Mouse (Mus musculus) cerebellum, adult (tissue): ENCODE results near the gene Gmppa.

Source experiments
- ATAC-seq: cut with Nextera tagmentation; 2 replicates; pipeline ENCODE4 v1.9.2; 2017; ENCODE audit warnings: mild to moderate bottlenecking, moderate library complexity, mixed read lengths; ENCODE audit not compliant: insufficient number of reproducible peaks, low FRiP score, low TSS enrichment

Gene Gmppa

DNA sequence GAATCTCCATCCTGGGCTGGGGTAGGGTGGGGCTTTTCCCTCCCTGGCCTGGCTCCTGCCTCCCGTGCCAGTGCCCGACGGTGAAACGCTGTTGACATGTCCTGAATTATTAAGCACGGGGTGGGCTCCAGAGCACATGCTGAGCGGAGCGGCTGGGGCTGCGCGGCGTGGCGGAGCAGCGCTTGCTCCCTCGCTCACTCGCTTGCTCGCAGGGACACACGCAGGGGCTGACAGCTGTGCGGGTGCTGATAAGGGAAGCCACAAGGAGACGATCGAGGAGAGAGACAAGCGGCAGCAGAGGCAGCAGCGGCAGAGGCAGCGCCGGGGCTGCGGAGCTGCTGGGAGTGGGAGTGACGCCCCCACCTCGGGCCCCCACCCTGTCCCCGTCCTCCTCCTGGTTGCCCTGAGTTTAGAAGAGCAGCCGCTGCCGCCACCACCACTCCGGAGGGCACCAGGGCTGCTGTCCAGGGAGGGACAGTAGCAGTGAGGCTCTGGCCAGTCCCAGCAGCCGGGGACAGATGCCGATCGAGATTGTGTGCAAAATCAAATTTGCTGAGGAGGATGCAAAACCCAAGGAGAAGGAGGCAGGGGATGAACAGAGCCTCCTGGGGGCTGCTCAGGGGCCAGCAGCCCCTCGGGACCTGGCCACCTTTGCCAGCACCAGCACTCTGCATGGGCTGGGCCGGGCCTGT is 14.7 kb downstream of the Gmppa start, which contains the start of gene Asic4:
TSS of gene Asic4 (plus strand) at position 123 of the 692 bp plus-strand sequence.
- ATAC-seq, result no peak

DNA sequence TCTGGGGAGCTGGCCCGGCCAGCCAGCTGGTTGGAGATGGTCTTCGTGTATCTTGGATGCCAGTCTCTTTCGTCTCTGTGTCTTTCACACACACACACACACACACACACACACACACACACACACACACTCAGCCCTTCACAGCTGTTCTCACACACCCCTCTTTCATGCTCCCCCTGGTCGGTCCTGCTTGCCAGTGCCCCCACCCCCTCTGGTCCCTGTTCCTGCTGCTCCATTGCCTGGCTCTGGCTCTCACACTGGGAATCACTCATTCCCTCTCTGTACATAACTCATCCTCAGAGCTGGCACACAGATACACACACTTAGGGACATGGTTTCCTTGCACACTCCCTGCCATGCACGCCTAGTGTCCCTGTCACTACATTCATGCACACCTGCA is 16.2 kb downstream of the Gmppa start:
- no peak for ATAC-seq

DNA sequence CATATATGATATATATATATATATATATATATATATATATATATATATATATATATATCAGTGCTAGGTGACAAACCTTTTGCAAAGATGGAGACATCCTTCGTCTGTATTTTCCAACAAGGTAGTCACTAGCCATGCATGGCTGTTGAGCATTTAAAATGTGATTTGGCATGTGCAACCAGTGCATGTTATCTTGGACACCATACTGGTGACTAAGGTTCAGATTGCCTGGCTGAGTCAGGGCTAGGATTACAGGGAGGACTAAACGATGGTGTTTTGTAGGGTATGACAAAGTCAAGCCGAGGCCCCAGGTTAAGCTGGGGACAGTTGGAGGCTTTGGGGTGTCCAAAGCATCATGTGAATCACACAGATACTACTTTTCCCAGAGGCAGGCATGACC is 19.7 kb downstream of the Gmppa start:
- ATAC-seq, result no peak

DNA sequence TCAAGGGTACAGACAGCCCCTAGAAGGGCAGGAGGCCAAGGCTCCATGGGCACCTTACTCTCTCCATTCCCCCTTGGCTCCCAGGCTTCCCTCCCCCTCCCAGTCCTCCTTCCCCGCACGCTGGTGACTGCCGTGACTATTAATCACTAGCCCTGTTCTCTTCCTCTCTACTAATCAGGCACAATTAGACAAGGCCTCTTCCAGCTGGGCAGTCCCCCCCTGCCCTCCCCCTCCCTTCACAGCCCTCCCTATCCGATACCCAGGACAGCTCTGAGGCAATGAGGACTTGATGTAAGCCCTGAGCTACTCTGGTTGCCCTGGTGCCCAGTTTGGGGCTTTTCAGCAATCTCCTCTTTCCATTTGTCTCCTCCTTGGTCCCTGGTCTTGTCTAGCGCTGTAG is 20.2 kb downstream of the Gmppa start:
- ATAC-seq, result no peak

DNA sequence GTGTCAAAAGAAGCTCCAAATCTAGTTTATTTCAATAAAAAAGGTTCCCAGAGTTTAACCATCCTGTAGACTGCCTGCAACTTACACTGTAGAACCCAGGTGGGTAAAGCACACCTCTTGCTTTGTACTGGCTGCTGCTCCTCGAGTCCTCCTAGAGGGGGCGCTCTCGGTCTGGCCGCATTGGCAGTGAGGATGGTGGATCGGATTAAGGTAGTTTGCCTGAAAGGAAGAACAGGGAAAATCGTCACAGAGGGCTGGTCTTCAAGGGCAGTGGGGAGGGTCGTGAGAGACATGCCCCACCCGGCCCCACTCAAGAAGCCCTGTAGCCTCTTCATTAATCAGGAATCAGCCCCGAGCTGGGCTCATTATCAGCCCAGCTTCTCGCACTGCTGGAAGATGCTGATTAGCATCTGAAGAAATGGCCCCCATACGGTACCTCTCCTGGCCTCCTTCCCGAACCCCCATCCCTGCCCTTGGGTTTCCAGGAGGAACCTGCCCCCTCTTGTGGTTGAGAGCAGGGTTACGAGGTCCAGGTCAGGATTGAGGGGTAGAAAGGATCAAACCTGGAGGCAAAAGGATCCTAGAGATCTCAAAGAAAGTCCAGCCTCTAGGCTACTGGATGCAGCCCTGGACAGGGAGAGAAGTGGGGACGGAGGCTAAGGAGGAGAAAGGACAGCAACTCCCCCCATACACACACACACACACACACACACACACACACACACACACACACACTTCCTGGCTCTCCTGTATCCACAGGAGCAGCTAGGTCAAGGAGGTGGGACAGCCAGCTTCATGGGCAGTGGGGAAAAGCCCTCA is 21.2 kb downstream of the Gmppa start:
- no peak for ATAC-seq

DNA sequence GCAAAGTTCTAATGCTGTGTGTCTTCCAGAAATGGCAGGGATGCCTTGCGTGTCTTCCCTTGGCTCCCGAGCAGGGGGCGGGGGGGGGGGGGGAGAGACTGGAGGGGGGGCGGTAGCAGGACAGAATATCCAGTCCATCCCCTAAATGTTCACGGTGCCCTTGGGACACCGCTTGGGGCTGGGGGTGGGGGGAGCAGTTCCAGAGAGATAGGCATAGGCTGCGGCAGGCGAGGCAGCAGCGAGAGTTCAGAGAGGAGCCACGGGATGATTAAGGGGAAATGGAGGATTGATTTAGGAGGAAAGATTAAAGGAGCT is 21.9 kb downstream of the Gmppa start:
- no peak for ATAC-seq

DNA sequence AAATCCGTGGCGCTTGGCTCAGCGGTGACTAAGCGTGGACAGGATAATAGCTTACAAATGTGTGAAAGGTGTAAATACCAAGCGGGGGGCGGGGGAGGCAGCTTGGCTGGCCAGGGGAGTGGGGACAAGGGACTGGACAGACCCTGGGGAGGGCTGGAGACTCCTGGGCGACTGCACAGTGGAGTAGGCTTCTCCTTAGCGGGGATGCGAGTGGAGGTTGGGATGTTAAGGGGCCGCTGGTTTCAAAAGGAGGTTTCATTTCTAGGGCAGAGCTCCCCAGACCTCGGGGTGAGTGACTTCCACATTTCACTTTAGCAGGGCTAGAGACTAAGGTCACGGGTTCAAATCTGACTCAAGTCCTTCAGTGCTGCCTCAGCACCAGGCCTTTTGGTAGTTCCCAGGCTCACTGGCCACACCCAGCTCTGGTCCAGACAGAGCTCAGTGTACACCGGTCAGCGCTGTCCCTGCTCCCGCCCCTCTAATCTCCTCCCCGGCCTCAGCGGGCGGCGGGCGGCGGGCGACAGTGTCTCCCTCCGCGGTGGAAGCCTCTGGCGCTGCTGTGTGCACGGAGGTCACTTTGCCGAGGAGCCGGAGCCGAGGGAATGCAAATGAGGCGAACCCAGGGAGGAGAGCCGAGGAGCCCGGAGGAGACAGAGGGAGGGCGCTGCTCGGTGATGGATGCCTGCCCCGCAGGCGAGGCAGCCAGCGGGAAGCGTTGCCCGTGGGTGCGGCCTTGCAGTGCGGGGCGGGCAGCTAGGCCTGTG is 22.5 kb downstream of the Gmppa start:
- peak; percentile 50; the same call in 1 of the 2 replicates for ATAC-seq

DNA sequence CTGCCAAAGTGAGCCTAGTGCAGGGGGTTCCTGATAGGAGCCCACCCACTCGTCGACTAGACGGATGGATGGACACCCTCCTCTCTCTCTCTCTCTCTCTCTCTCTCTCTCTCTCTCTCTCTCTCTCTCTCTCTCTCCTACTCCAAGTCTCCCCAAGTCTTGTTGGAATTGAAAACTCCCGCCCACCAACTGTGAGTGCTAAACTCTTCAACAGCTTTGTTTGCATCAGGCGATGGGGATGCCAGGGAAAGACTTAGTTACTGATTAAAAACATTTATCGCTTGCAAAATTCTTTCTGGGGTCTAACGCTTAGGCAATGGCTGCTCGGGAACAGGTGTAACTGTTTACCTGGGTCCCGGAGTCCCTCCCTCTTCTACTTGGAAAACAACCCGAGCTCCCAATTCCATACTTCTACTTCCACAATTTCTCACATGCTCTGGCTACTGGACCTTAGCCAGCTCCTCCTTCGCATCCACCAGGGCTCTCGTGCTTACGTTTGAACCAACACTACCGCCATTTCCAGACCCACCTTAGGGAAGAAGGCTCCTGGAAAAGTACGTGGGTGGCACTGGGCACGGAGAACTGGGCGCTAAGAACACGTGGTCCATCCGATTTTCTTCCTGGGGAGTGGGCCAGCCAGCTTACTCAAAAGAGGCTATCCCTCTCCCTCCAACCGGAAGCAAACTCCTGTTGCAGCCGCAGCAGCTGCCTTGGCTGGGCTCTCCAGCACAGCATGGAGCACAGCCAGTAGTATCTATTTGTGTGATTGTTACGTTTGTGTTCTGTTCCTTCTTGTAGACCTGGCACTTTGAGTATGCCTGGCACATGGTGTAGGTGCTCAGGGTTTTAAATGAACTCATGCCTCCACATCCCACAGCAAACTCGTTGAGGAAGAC is 23.3 kb downstream of the Gmppa start:
- ATAC-seq, result no peak

DNA sequence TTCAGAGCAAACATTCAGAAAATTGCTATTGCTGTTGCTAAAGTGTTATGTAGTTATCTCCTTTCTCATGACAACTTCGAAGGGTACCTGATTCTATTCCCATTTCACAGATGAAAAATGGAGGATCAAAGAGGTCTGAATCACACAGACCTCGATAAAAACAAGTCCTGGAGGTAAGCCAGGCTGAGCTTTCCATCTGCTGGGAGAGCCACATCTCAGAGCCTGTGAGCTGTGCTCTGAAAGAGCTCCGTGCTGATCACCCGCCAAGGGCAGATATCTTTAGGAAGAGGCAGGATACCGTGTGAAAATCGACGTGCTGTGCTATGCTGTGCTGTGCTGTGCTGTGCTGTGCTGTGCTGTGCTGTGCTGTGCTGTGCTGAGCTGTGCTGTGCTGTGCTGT is 24.6 kb downstream of the Gmppa start:
- ATAC-seq, result no peak

DNA sequence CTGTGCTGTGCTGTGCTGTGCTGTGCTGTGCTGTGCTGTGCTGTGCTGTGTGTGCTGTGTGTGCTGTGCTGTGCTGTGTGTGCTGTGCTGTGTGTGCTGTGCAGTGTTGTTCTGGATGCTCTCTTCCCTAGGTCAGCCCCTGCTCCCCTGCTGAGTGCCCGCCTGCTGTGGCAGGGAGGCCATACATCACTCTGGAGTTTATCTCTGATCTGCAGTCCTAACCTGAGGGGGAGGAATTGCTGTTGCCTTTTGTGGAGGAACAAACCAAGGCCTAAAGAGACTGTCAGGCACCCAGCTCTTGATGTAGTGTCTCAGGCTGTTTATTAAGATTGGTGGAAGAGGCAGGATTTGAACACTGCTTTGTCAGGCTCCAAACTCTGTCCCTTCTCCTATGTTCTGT is 26.9 kb downstream of the Gmppa start:
- ATAC-seq, result no peak

DNA sequence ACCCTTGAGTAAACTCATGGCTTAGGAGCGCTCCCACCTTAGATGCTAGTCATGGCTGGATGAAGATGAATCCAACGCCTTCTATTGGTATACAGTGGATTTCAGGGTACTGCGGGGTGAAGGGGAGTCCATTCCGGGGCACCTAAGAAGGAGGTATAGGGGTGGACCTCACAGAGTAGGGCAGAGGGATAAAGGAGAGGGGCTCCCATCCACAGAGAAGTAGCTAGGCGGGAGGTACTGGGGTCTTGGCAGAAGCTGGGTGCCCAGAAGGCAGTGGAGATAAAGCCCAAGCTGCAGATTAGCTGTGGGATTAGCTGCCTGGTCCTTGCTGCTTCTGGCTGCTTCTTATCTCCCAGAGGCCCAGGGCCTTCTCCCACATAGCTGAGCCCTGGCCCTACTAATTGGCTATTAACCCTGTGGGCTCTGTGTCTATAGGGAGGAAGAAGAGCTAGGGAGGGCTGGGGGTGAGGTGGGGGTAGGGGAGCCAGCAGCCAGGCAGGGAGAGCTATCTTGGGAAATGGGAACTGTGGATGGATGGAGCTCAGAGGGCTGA is 28.0 kb downstream of the Gmppa start:
- ATAC-seq, result no peak

DNA sequence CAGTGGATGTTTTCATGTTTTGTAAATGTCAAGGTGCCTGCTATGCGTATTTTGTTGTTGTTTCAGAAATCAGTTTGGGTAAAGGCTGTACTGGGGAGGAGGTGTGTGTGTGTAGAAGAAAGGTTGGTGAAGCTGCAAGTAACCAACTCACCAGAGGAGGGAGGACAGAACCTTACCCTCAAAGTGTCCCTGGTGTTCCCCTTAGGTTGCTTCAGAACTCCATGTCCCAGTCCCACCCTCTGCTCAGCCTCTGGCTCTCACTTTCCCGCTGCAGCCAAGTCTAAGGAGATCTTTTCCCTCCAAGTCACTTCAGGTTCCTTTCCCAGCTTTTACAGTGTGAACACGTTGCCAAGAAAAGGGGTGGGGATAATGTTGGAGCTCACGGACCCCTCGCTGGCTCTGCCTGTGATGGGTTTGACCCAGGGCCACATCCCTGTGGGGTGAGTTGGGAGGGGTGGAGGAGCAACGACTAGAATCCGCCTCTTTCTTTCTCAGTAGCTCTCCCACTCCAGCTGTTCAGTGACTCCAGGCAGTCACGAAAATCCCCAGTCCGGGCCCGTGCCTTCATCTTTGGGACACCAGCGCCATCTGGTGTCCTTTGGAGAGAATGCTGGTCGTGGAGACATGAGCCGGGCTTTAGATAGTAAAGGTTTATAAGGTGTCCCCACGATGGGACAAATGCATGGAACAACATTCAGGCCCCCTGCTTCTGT is 31.6 kb downstream of the Gmppa start:
- peak; percentile 67; the same call in 1 of the 2 replicates for ATAC-seq

DNA sequence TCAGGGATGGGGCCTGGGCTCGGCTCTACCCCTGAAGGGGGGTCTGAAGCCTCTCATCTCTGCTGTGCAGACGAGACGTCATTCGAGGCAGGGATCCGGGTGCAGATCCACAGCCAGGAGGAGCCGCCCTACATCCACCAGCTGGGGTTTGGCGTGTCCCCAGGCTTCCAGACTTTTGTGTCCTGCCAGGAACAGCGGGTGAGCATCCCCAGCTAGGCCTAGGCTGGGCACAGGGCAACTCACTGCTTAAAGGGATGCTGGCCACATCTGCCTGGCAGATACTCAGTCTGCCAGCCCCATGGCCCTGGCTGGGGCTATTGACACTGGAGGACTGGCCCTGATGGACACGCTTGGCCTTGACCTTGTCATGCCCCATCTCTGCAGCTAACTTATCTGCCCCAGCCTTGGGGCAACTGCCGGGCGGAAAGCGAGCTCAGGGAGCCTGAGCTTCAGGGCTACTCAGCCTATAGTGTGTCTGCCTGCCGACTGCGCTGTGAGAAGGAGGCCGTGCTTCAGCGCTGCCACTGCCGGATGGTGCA is 33.6 kb downstream of the Gmppa start:
- no peak for ATAC-seq

DNA sequence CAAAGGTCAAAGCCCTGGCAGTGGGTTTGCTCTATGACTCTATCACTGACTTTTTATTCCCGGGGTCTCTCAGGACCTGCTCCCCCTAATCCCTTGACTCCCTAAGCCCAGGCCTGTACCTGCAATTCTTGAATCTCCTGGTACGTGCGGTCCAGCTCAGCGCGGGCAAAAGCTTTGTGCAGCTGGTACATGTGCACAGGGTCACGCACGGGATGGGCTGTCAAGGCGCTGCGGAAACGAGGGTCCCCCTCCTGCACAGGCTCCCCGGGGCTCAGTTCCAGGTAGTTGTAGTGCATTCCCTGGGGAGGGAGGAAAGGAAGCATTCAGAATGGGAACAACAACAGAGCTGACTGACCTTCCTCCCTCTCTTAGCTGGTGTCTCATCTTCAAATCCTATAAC is 40.7 kb downstream of the Gmppa start:
- ATAC-seq, result no peak

DNA sequence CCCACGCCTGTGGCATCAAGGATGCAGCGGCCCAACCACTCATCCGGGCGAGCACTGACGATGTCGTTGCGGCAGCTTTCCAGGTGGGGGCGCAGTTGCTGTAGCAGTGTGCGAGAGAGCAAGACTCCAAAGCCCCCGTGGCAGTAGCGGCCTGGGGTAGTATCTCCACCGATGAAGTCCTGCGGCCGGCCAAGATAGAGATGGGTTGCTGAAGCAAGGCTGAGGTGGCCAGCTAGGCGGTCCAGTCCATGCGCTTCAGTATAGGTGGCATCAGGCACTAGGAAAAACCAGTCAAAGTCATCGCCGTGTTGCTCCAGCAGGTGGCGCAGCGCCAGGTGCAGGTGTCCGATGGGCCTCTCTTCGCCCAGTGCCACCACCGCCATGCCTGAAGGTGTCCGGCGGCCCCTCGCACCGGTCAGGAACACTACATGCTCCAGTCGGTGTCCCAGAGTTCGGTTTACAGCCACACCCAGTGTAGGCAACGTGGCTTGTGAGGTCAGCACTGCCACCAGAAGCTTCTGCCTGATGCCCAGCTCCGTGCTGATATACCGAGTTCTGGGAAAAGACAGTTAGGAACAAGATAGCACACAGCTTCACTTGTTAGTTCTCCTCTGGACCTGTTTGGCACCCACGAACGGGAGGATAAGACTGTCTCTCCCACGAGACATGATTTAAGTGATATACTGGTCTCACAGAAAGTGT is 41.7 kb downstream of the Gmppa start:
- peak; percentile 42 for ATAC-seq

DNA sequence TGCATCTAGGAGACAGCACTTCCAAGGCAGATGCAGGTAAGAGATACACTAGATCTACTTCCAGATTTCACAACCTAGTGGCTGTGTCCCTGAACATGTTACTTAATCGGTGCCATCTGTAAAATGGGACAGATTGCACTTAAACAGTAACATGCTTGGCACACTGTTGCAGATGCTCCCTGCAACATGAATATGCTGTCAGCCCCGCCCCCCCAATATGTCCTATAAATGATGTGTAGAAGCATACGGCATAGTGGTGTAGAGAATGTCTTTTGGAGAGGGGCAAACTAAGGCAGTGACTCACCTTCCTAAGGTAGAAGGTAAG is 42.2 kb downstream of the Gmppa start:
- ATAC-seq, result no peak

DNA sequence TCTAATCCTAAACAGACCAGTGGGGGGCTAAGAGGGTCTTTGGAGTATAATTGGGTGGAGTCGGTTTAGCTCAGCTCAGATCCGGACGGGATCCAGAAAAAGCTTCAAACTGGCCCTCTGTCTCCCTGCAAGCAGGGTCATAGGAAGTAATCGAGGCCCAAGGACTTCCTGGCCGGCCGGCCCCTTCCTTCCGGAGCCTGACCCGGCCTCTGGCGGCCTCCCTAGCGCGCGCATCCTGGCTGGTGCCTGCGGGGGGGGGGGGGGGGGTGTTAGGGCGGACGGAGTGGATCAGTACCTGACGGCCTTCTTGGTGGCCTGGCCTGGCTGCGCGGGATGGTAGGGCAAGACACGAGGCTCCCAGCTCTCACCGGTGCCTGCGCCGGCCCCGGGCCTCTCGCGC is 42.8 kb downstream of the Gmppa start:
- ATAC-seq, result no peak; the same call in 1 of the 2 replicates

DNA sequence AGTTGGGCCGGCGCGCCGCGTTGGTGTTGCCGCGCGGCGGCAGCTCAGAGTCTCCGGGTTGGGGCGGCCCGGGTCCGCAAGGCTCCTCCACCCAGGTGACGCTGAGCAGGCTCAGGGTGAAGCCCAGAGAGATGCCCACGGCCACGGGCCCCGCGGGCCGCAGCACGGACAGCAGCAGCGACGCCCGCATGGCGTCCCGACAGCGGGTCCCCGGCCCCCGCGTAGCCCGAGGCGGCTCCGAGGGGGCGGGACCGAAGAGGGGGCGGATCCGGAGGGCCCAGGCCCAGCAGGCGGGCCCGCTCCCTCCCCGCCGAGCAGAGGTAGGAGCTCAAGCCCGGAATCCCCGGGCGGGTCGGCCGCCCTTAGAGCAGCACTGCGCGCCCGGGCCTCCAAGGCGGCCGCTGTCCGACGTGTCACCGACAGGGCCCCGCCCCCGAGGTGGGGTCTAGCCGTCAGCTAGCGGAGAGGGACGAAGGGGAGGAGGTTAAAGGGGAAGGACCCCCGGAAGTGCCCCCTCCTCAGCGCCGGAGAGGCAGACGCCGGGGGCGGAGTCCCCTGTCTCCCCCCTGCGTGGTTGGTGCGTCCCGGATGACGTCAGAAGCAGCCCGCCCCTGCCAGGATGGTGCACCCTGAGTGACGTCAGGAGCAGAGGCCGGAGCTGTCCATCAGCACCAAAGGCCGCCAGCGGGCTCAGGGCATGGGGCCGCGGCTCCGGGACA is 43.3 kb downstream of the Gmppa start, which contains the start of the genes Chpf and Tmem198:
TSS of gene Chpf (minus strand) at position 392 of the 719 bp plus-strand sequence.
TSS of gene Tmem198 (plus strand) at position 617 of the 719 bp plus-strand sequence.
- peak; percentile 50 for ATAC-seq
